Mouse (Mus musculus): ENCODE measurements at regions not wholly inside any gene's neighbourhood (a gene's known extent, or its start where the extent isn't known, plus 50 kb on each side); places are given as distances from the start of the nearest gene placed in this dataset.

DNA sequence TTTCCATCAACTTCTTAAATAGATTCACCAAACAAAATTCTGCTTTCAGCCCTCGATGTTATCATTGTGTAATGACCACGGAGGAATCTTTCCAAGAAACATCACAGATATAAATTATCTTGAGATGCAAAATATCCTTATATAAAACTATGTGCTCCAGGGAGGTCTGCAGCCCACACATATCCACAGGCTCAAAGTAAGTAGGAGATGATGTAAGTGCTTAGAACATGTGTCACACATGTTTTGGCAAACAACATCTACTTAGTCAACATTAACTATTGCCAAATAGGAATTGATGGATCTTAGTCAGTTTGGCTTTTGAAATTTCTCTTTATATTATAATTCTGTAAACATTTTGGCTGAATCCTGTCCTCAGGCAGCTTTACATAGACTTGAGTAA, 800.8 kb upstream of the Tenm2 start:
- TF ChIP-seq MAFK (IDR thresholded peaks at IDR 0.05; ENCODE audit: insufficient read depth, low read depth, low read length), result no peak
- TF ChIP-seq CHD2 (IDR thresholded peaks at IDR 0.05; ENCODE audit: low read depth, low read length), result no peak
- TF ChIP-seq HCFC1 (IDR thresholded peaks at IDR 0.05; ENCODE audit: borderline replicate concordance, insufficient read depth, low read length), result no peak
- TF ChIP-seq ZC3H11A (IDR thresholded peaks at IDR 0.05; ENCODE audit: borderline replicate concordance, low read depth, low read length), result no peak
- TF ChIP-seq ZNF384 (IDR thresholded peaks at IDR 0.05; ENCODE audit: low read depth, low read length), result no peak

Measured in ES-E14 (cell line).